Mouse (Mus musculus) T-cell, adult 66 days (primary cell): ENCODE measurements around the gene Pdia2. TPM values are rescaled to one million over a fixed set of nuclear protein-coding genes. Genes with fewer than 3 reads are reported as not detected.

Source experiments
- total RNA-seq, 2 experiments: library from RNA; stranded (reverse); gene quantifications; 3 replicates in 1 of 2; 4 replicates in 1 of 2; pipeline ENCODE4 v1.2.4; 2023

Pdia2 gene
- total RNA-seq = not detected

DNA sequence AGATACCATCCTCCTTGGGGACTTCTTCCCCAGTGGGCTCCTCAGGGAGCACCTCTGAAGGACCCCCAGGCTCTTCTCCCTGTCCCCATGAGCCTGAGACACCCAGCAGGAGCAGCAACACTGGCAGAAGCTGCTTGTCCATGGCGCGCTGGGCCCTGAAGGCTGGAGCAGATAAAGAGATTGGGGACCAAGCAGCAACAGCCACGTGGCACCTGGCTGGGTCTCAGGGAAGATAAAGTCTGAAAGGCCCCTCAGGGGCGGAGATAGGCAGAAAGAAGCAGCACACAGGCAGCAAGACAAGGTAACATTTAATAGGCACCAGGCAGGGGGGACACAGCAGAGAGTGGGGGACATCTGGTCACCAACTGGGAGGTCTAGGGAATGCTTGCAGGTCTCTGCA, at the start of gene Pdia2:
Gene Pdia2 (minus strand): TSS at position 196 of the 400 bp plus-strand sequence.

DNA sequence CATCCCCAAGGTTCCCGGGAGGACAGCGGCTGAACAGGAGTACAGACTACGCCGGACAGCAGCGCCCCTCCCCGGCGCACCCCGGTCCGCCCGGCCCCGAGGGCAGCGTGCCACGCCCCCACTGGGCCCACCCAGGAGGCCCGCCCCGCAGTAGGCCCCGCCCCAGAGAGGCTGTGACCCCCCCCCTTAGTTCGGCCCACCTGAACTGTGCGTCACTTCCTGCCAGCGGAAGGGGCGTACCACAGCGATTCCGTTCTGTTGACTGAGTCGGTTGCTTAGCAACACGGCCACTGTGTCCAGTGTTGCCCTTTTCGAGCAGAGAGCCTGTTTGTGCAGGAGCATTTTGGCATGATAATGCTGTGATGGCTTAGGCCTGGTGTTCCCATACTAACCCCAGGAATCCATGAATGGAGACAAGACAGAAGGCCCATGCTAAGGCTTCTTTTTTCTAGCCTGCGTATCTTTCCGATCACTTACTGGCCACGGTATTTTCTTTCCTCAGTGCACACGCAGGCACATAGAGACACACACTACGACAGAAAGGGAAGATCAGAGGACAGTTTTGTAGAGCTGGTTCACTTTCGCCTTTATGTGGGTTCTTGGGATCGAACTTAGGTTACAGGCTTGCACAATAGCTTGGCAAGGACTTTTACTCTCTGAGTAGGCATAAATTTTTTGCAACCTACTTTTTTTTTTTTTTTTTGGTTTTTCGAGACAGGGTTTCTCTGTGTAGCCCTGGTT, 45.4 kb upstream of the Pdia2 start, which contains the start of gene Fam234a:
Gene Fam234a (minus strand): TSS at position 142 of the 741 bp plus-strand sequence.

DNA sequence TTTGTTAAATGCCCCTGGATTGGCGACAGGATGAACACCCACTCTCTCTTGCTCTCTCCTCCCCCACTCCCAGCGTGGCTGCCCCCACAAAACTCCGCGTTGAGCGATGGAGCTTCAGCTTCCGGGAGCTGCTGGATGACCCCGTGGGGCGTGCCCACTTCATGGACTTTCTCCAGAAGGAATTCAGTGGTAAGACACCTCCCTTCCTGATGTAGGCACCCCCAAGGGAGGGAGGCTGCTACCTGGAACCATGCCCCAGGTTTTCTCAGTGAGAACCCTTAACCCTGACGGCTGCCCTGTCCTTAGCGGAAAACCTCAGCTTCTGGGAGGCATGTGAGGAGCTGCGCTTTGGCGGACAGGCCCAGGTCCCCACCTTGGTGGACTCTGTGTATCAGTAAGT, 8.8 kb upstream of the Pdia2 start, which contains the start of gene Arhgdig:
Gene Arhgdig (minus strand): TSS at position 101 of the 400 bp plus-strand sequence.

DNA sequence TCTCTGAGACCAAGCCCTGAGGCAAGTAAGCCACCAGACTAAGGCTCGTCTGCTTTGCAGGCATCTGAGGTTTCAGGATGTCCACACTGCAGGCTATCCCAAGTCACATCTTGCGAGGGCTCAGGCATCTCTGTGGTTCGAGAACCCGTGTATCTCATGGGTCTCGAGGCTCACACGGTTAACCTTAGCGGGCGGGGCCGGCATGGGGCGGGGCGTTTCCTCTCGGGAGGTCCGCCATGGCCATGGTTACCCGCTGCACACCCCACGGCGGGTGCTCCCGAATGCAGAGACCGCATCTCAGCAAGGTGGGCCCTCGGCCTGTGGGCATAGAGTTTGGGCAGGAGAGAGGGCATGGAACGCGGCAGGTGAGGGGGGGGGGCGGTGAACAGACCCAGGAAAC, 3.9 kb upstream of the Pdia2 start, which contains the start of gene Rgs11:
Gene Rgs11 (plus strand): TSS at position 215 of the 400 bp plus-strand sequence.

Other genes with a start within 250 kb of the Pdia2 start
- under 1 TPM in 1 of 2 experiments, not detected in 1; 0.30 TPM for gene A930017K11Rik, start 246.5 kb downstream of the Pdia2 start, total RNA-seq
- gene Capn15, start 213.3 kb downstream of the Pdia2 start, total RNA-seq = 10 to 100 TPM; 38.7 to 39.4 TPM
- 10 to 100 TPM; 18.3 to 22.2 TPM for gene Rab11fip3, start 129.5 kb downstream of the Pdia2 start, total RNA-seq
- gene Decr2, start 108.8 kb downstream of the Pdia2 start, total RNA-seq = 1 to 10 TPM; 6.5 TPM
- 1 to 10 TPM; 4.8 to 6.3 TPM for gene Nme4, start 103.5 kb downstream of the Pdia2 start, total RNA-seq
- gene Tmem8, start 85.8 kb downstream of the Pdia2 start, total RNA-seq = 10 to 100 TPM; 24.5 to 24.7 TPM
- 10 to 100 TPM; 44.7 to 46.7 TPM for gene Mrpl28, start 75.6 kb downstream of the Pdia2 start, total RNA-seq
- 100 to 1,000 TPM; 104 to 111 TPM for gene Axin1, start 60.4 kb downstream of the Pdia2 start, total RNA-seq
- 10 to 100 TPM; 33.4 to 34.1 TPM for gene Rgs11, start 3.9 kb upstream of the Pdia2 start, total RNA-seq
- not detected for gene Arhgdig, start 8.7 kb upstream of the Pdia2 start, total RNA-seq
- gene Fam234a, start 45.2 kb upstream of the Pdia2 start, total RNA-seq = 10 to 100 TPM; 34.5 to 38.7 TPM
- 100 to 1,000 TPM; 112 to 113 TPM for gene Luc7l, start 53.8 kb upstream of the Pdia2 start, total RNA-seq
- gene Neurl1b, start 215.7 kb upstream of the Pdia2 start, total RNA-seq = under 1 TPM; 0.33 to 0.44 TPM